Mouse (Mus musculus): ENCODE data around the gene Tor2a. TPM values are rescaled to one million over a fixed set of nuclear protein-coding genes. Genes with fewer than 3 reads are reported as not detected.

Gene Tor2a
- polyA plus RNA-seq, 1 experiment from 2014 or later = 66.0 TPM

DNA sequence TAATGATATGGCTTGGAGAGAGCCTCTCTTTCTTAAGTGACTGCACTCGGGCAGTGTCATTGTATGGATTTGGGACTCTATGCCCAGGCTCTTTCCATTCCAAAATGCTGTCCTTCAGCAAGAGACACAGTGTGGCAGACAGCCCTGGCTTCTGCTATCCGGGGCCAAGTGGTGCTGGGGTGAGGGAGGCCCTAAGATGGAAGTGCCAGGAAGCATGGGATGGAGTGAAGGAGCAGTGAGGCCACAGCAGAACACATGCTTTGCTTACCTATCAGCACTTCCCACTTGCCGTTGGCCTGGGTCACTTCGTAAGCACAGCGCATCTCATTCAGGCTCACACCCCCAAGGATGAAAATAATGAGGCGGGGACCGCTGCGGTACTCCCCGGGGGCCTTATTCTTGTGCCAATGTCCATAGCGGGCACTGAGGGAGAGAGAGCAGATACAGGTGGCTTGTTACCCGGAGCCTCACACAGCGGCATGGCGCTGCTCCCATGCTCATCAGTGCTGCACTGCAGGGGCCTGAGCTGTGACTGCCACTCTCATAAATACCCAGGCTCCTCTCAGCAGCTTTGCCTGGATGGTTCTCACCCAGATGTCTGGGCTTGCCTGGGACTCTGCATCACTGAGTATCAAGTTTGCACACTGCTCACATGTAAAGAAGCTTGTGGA, 38.8 kb downstream of the Tor2a start:
- H3K27me3 ChIP-seq = no peaks in the 10 kb centered on the region
- in situ Hi-C loops (cut with MboI; ENCODE audit: low pct_unique_long_range_greater_than_20kb) = no loop called here
- DNase-seq (ENCODE audit: low read depth, low spot score) (no peak), ATAC-seq (no peak)
- CTCF ChIA-PET = interaction anchor here (1.7 kb wide), 1 partner anchor 58 kb away, joined by 3 read pairs; no protein-coding TSS in a partner anchor
- no peak for TF ChIP-seq CTCF (IDR thresholded peaks at IDR 0.05)
- POLR2A ChIA-PET = no interaction called here

DNA sequence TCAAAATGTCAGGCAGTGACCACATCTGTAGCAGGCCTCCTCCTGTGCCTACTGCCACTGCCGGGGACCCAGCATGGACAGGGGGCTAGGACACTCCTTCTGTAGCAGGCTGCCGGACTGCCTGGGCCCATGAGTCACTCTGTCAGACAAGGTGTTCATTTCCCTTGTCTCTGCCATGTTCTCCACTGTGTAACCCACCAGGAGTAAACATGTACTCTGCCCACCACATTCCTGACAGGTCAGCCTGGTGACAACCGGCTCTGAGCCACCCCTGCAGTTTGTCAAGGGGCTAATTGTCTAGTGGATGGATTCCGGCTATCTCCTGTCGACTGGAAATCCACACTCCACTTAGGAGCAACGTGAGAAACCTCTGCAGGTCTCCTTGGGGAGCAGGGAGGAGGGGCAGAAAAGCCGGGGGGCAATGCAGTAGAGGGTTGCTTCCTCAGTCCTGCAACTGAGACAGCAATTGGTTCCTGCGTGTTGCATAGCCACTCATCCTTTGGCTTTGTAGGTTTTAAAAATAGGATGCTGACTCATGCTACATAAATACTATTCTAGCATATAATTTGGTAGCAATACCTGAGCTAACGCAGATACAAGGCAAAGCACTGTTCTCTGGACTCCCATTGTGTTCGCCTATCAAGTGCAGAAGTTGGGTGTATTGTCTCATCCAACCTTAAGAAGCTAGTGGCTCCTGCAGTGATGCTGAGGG, 41.4 kb downstream of the Tor2a start:
- ChIA-PET CTCF (interaction anchor here (0.6 kb wide), 1 partner anchor 11 kb away, joined by 5 read pairs; no protein-coding TSS in a partner anchor), POLR2A (interaction anchor here (0.9 kb wide), 1 partner anchor 11 kb away, joined by 3 read pairs; no protein-coding TSS in a partner anchor)
- in situ Hi-C loops (cut with MboI; ENCODE audit: low pct_unique_long_range_greater_than_20kb) = no loop called here
- no peak for ATAC-seq
- H3K27me3 ChIP-seq = no peaks in the 10 kb centered on the region
- no peak for TF ChIP-seq CTCF (IDR thresholded peaks at IDR 0.05)
- DNase-seq (ENCODE audit: low read depth, low spot score) = no peak

DNA sequence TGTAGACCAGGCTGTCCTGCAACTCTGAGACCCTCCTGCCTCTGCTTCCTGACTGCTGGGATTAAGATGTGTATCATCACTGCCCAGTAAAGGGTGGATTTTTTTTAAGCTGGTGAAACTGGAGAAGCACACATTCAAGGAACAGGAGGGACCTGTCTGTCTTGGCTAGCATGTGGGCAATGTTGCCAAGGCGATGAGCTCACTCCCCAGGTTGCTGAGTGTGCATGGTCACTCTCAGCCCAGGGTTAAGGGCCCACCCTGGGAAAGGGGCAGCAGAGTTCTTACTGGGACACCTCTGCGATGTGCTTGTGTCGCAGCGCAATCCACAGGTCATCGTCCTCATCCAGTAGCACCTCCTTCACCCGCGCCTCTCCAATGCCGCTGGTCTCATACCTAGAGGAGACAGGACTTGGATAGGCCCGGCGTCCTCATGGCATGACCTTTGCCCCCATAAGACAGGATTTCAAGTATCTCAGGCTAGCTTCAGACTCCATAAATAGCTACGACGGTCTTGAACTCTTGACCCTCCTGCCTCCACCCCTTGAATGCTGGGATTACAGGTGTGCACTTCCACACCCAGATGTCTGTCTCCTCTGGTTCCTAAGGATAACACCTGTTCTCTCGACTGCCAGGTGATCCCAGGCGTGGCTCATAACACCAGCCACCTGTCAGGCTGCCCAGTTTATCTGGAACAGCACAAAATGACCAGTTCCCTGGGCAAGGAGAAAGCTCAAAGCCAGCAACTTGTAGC, 52.0 kb downstream of the Tor2a start:
- POLR2A ChIA-PET = interaction anchor here (1.2 kb wide), 1 partner anchor 10 kb away, joined by 3 read pairs; no protein-coding TSS in a partner anchor
- no peaks in the 10 kb centered on the region for H3K27me3 ChIP-seq
- no peak for ATAC-seq
- CTCF ChIA-PET = interaction anchor here (0.9 to 2.1 kb wide), 2 partner anchors 26 to 32 kb away, joined by 3 to 5 read pairs; no protein-coding TSS in a partner anchor
- DNase-seq (ENCODE audit: low read depth, low spot score) = no peak
- no peak for TF ChIP-seq CTCF (IDR thresholded peaks at IDR 0.05)
- in situ Hi-C loops (cut with MboI; ENCODE audit: low pct_unique_long_range_greater_than_20kb) = no loop called here

Other genes with a start within 250 kb of the Tor2a start
- 11.8 TPM for gene Fam102a, start 221.9 kb upstream of the Tor2a start, polyA plus RNA-seq (2021)
- gene Dpm2, start 186.4 kb upstream of the Tor2a start, polyA plus RNA-seq (2021) = 59.3 TPM
- gene Pip5kl1, start 182.4 kb upstream of the Tor2a start, polyA plus RNA-seq (2021) = 0.47 TPM
- 0.08 TPM for gene 9430097D07Rik, start 181.6 kb upstream of the Tor2a start, polyA plus RNA-seq (2021)
- 28.8 TPM for gene St6galnac4, start 170.1 kb upstream of the Tor2a start, polyA plus RNA-seq (2021)
- gene St6galnac6, start 157.5 kb upstream of the Tor2a start, polyA plus RNA-seq (2021) = 38.2 TPM
- gene Ak1, start 135.5 kb upstream of the Tor2a start, polyA plus RNA-seq (2021) = 99.0 TPM
- 1.5 TPM for gene Eng, start 110.6 kb upstream of the Tor2a start, polyA plus RNA-seq (2021)
- 28.9 TPM for gene Fpgs, start 53.1 kb upstream of the Tor2a start, polyA plus RNA-seq (2021)
- gene Cdk9, start 44.2 kb upstream of the Tor2a start, polyA plus RNA-seq (2021) = 93.3 TPM
- gene Sh2d3c, start 36.2 kb upstream of the Tor2a start, polyA plus RNA-seq (2021) = 3.6 TPM
- not detected for gene 6330409D20Rik, start 16.2 kb upstream of the Tor2a start, polyA plus RNA-seq (2021)
- 2.8 TPM for gene Ttc16, start 18.4 kb downstream of the Tor2a start, polyA plus RNA-seq (2021)
- 19.5 TPM for gene Ptrh1, start 18.6 kb downstream of the Tor2a start, polyA plus RNA-seq (2021)
- 1.8 TPM for gene Cfap157, start 27.2 kb downstream of the Tor2a start, polyA plus RNA-seq (2021)
- 30.1 TPM for gene Stxbp1, start 90.0 kb downstream of the Tor2a start, polyA plus RNA-seq (2021)
- 170 TPM for gene Fam129b, start 118.9 kb downstream of the Tor2a start, polyA plus RNA-seq (2021)
- 52.5 TPM for gene Rpl12, start 204.3 kb downstream of the Tor2a start, polyA plus RNA-seq (2021)
- 29.3 TPM for gene Lrsam1, start 204.4 kb downstream of the Tor2a start, polyA plus RNA-seq (2021)
- gene Slc2a8, start 224.8 kb downstream of the Tor2a start, polyA plus RNA-seq (2021) = 21.5 TPM

Data from Patski (cell line).